Mouse (Mus musculus): ENCODE results near the gene Bace2.

Bace2 gene

DNA sequence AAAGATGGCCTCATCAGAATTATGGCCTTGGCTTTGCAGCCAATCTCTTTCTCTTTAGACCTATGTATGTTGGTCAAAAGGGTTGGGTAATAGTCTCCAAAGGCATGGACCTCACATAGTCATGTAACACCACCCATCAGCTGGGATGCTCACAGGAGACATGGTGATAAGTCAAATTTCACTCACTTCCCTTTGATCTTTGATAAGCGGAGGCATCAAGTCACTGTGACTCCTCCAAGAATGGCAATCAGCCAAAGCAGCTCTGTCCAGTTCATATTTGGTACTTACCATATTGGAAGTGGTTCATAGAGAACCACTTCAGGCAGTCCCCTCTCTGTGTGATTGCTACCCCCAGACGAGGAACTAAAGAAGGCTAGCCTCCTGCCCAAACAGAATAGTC, 118.1 kb downstream of the Bace2 start:
- no peak for DNase-seq

DNA sequence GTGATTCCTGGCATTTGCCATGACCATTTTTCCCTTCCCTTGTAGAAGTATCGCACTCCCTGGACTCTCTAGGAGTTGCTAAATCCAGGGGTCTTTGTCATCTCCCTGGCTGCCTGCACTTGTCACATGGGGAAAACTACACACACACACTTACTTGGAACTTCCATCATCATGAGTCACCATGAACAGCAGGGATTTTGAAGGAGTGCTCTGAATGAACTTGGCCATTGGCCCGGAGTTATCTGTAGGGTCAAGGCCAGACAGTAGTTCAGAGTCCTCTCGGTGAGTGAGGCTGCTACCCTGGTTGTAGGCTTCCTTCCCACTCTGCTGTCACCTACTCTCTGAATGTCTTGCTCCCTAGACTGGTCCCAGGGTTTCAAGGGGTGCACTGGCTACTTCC, 119.0 kb downstream of the Bace2 start:
- DNase-seq: no peak

DNA sequence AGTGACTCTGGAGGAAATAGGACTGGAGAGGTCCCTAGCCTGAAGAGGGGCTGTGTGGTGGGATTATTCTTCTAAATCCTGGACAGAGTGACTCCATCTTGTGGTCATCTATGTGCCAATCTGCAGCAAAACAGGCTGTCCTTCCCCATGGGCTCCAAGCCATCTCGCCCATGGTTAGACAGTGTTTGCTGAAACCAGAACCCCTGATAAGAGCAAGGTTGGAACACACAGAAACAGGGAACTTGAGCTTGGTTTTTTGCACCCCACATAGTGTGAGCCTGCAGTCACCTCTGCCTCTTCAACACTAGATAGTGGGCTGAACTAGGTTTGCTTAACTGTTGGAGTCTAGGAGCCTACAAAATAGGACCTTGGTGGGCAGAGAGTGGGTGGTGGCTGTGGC, 120.0 kb downstream of the Bace2 start:
- DNase-seq: no peak

DNA sequence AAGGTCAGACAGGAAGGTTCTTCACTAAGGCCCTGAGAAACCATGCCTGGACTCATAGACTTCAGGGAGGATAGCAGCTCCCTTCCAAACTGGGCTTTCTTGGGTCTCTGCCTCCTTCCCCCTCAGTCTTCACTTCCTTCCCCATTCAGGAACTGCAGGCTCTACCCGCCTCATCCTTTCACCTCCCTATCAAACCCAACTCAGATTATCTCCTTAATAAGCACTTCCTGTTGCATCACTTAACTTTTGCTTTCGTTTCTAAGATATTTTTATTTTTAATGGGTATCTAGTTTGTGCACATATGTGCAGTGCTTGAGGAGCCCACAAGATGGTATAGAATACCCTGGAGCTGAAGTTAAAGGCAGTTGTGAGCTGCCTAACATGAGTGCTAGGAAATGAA, 122.1 kb downstream of the Bace2 start:
- DNase-seq: no peak

DNA sequence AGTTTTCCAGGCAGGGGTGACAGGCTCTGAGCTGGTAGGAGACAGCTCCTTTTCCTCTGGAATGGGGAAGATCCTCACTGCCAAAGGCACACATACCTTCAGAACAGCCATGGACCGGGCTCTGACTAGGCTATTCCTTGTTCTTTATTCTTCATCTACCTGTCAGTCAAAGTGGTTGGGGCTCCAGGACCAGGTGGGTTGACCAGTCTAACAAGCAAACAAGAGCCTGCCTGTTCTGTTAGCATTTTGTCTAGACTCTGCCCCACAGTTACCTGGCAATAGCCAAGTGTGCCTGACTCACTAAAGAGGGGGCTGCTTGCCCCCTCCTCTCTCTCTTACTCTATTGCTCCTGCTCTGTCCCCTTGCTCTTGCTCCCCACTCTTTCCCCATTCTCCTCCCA, 135.8 kb downstream of the Bace2 start:
- no peak for DNase-seq
